Mouse (Mus musculus) retina, postnatal 7 days (tissue): Measurements from ENCODE around the gene Lmcd1.

Source experiments
- DNase-seq: peaks from one replicate; pipeline ENCODE4 v3.0.0-alpha.2; 2012; ENCODE audit warnings: low read depth, low spot score

The Lmcd1 gene

GRCm38 (mm10) chr6:112287671-112288070 is 14.1 kb downstream of the Lmcd1 start:
- DNase-seq, result no peak

DNA sequence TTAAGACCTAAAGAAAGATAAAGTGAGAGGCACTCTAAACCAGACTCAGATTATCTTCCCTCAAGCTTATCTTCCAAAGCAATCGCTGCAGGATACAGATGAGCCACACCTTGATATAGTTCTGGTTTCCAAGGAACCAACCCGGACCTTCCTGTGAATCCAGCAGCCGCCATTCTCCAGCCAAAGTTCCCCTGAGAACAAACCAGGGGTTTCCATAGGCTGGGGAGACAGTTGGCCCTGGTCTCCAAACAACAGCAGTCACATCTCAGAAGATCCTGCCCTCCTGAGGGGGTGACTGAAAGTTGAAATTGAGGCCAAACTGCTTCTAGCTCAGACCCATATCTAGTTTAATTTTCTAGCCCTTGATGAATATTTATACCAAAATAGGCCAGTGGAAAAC is 14.7 kb downstream of the Lmcd1 start:
- no peak for DNase-seq

DNA sequence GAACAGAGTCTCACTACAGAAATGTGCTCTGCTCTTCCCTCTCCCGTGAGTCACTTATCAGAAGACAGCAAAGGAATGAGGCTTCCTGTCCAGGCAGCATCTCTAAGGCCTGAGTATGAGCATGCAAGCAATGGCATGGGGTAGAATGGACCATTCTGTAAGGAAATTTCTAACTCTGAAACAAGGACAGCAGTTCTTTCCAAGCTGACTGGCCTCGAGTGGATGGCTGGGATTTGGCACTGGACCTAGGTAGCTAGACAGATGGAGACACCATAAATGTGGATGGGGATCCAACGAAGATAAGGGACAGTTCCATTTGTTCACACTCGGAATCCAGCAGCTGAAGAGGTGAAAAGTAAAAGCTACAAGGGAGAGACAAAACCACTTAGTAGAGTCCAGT is 17.6 kb downstream of the Lmcd1 start:
- no peak for DNase-seq

GRCm38 (mm10) chr6:112293320-112293719 is 19.8 kb downstream of the Lmcd1 start:
- no peak for DNase-seq

GRCm38 (mm10) chr6:112295269-112295668 is 21.7 kb downstream of the Lmcd1 start:
- no peak for DNase-seq

GRCm38 (mm10) chr6:112300146-112300545 is 26.6 kb downstream of the Lmcd1 start:
- DNase-seq, result no peak

- no peak for DNase-seq
Observed at GRCm38 (mm10) chr6:112300633-112301032, 27.1 kb downstream of the Lmcd1 start.

DNA sequence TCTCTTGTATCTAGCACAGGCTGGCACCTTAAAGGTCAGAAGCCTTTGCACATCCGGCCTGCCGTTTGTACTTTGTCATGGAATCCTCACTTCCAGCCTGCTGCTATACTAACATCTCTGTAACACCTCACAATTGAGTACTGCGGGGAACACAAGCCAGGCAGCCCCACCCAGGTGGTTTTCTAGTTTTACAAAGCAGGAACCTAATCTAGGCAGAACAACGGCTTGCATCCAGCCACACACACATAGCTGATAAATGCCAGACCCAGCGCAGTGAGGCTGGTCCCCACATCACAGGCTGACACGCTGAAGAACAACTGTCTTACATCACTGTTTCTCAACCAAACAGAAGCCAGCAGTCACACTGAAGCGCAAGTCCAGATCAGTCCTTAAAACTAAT is 28.7 kb downstream of the Lmcd1 start:
- no peak for DNase-seq

GRCm38 (mm10) chr6:112302814-112303383 is 29.3 kb downstream of the Lmcd1 start:
- no peak for DNase-seq

DNA sequence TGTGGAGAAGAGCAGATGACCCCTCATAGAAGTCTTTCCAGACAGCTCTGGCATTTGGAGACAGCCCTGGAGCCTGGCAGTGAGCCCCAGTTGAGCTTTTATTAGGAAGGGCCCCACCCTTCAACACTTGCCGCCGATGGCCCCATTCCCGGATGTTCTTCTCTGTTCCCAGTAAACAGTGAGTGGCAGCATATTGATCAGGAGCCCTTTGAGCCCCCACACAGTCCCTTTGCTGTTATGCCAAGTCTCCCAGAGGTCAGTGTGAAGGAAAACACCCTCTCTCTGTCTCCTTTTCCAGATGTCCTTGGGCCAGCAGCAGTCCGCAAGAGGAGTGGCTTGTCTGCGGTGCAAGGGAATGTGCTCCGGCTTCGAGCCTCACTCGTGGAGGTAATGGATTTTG is 31.2 kb downstream of the Lmcd1 start:
- no peak for DNase-seq

GRCm38 (mm10) chr6:112309330-112309938 is 35.9 kb downstream of the Lmcd1 start:
- DNase-seq, result no peak

GRCm38 (mm10) chr6:112311385-112311784 is 37.8 kb downstream of the Lmcd1 start:
- DNase-seq, result no peak

DNA sequence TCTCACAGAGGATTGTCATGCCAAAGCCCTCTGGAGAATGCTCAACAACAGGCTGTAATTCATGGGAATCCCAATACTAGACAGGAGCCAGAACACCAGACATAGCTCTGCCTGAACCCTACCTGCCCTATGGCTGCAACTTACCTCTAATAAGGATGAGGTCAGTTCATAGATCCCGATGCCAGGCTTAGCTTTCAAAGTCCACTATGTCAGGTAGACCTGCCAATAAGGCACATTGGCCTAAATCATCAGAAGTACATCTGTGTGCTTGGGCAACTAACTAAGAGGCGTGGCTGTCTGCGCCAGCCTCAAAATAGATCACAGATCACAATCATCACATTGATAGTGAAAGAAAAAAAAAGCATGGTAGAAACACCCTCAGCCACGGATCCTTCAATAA is 45.9 kb downstream of the Lmcd1 start:
- DNase-seq, result no peak

DNA sequence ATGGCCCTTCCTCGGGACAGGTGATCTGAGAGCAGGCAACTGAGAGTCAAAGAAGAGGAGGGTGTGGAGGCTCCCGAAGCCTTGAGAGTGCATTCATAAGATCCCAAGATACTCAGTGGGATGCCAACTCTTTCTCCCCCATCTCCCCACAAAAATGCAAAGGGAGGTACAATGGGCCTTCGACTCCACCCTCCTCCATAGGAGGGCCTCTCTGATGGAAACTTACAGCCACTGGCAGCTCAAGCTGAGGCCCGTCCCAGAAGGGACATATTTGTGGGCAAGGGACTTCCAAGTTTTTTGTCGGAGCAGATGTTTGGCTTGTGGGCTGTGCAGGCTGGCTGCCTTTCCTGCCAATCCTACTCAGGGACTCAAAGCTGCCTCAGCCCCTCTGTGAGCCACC is 47.1 kb downstream of the Lmcd1 start:
- DNase-seq, result no peak

DNA sequence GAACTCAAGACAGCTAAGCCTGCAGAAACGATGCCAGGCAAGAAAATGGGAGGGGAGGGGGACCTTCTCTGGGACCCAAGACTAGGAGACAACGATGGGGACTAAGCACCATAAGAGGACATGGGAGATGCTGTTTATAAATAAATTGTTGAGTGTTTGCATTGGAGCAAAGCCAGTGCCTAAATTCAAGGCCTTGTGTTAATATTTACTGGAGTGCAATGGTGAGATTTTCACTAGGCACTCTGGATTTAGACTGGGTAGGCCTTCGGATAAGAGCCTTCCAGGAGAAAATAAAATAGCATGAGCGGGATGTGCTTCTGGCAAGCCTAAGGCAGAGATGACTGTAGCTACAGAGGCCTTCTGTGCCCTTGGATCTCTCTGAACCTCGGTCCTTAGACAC is 49.4 kb downstream of the Lmcd1 start:
- DNase-seq, result no peak

GRCm38 (mm10) chr6:112325213-112325612 is 51.7 kb downstream of the Lmcd1 start:
- no peak for DNase-seq

GRCm38 (mm10) chr6:112327793-112328192 is 54.2 kb downstream of the Lmcd1 start:
- DNase-seq, result no peak

- no peak for DNase-seq
Observed at GRCm38 (mm10) chr6:112330520-112331222, 57.1 kb downstream of the Lmcd1 start.

GRCm38 (mm10) chr6:112331223-112331598 is 57.7 kb downstream of the Lmcd1 start:
- no peak for DNase-seq

DNA sequence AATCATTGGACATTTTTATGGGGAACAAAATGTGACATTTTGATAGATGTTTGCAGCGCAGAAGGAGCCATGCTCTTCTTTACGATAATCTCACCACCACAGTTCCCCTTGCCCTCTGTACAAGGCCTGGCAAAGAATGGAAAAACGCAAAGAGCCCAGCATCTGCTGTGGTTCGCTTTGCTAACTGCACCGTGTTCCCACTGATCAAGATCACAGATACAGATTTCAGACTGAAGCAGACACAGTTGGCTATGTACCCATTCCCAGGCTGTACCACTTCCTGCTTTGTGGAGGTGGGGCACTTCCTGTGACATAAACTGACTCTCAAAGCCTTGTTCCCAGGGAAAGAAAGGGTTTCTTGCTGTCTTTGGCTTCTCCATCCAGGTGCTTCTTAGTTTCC is 60.4 kb downstream of the Lmcd1 start:
- no peak for DNase-seq

- no peak for DNase-seq
Observed at GRCm38 (mm10) chr6:112337667-112338066, 64.1 kb downstream of the Lmcd1 start.

GRCm38 (mm10) chr6:112339016-112339415 is 65.5 kb downstream of the Lmcd1 start:
- no peak for DNase-seq

GRCm38 (mm10) chr6:112350452-112350851 is 76.9 kb downstream of the Lmcd1 start:
- no peak for DNase-seq
